Mouse (Mus musculus) cerebellum, postnatal 10 days (tissue): Measurements from ENCODE around the gene Rpl36al.

ENCODE experiments used
- DNase-seq, 2 experiments: peaks; one replicate each; pipeline ENCODE4 v3.0.0; 2021; ENCODE audit warnings: mixed read lengths in 2 of 2

Gene Rpl36al

GRCm38 (mm10) chr12:69157107-69157506 is 26.8 kb downstream of the Rpl36al start:
- DNase-seq: no peak

- peak in 1 of 2 experiments; percentile 14 for DNase-seq
Observed at GRCm38 (mm10) chr12:69156436-69156835, 27.4 kb downstream of the Rpl36al start.

GRCm38 (mm10) chr12:69155923-69156322 is 28.0 kb downstream of the Rpl36al start:
- no peak for DNase-seq

GRCm38 (mm10) chr12:69150049-69150448 is 33.8 kb downstream of the Rpl36al start:
- DNase-seq: no peak

GRCm38 (mm10) chr12:69147166-69147735 is 36.6 kb downstream of the Rpl36al start:
- no peak for DNase-seq

GRCm38 (mm10) chr12:69143460-69143859 is 40.4 kb downstream of the Rpl36al start:
- DNase-seq: no peak

- DNase-seq: no peak
Observed at GRCm38 (mm10) chr12:69139841-69140240, 44.0 kb downstream of the Rpl36al start.

GRCm38 (mm10) chr12:69139201-69139600 is 44.7 kb downstream of the Rpl36al start:
- no peak for DNase-seq
